Mouse (Mus musculus) CD4-positive helper T cell, adult 2 months (primary cell): ENCODE measurements at regions not wholly inside any gene's neighbourhood (a gene's known extent, or its start where the extent isn't known, plus 50 kb on each side); places are given as distances from the start of the nearest gene placed in this dataset.
A peak's percentile ranks its signal among the peaks of the same experiment; 100 is the strongest.

Experiments
- DNase-seq: peaks from one replicate; pipeline ENCODE4 v3.0.0-alpha.2; 2012; ENCODE audit warnings: low read depth, missing footprints, low spot score

DNA sequence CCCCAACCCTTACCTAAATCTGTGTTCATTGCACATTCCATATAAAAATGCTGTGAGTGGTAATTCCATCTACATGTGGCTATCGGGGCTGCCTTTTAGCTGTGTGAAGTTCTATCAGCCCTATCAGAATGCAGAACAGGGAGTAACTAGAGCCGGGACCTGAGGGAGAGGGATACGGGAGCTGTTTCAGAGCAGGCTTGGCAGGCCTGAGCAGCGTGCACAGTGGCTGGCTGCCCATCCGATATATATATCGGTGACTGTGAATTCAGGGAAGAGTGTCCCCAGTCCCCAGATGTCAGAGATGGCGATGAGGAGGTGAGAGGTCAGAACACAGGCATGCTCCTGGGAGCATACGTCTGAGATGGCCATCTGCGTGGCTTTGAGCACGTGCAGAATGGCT lies 79.0 kb downstream of the Arl4c start:
- DNase-seq = no peak

DNA sequence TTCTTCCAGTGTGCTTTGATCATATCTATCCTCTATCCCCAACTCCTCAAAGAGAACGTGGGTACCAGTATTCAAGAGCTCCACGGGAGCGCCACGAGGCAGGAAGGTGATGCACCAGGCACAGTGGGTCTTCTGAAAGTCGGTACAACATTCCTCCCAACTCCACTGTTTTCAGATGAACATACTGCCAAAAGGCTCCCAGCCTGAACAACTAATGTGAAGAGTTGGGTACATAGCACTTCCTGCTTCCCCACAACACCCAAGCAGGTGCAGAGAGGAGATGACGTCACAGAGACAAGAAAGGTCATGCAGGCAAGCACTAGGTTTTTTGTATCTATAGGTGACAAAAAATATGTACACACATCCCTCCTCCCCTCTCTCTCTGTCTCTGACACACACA lies 79.7 kb downstream of the Arl4c start:
- DNase-seq = peak; percentile 86

DNA sequence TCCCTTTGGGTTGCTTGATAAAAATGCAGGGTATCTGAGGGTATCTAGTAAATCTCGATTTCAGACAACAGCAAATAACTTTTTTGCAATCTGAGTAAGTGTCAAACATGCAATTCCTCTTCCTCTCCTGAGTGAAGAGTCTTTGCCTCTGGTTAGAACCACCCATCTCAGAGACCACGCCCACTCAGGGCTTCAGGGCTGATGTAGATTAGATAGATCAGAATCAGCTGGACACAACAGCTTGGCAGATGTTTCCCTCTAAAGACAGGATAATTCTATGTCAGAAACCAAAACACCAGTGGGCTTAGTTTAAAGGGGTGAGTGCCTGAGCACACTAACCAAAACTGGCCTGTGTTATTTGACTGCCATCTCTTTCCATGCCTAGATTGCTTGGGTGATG lies 80.8 kb downstream of the Arl4c start:
- DNase-seq = peak; percentile 47

DNA sequence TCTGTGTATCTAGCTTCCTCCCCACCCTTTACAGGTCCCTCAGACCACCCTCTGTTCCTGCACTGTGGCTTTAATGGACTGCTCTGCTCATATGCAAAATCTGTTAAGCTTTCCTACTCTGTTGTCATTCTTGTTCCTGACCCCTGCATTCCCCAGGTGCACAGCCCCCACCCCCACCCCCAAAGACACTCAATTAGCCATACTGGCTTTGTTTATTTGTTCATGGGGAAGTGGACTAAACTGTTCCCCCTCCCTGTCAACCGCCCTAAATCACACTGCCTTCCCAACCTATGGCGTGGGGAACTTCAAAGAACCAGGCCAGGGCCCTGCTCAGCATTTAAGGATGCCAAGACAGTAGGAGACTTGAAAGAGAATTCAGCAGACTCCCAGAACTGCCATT lies 89.0 kb downstream of the Arl4c start:
- DNase-seq = no peak

DNA sequence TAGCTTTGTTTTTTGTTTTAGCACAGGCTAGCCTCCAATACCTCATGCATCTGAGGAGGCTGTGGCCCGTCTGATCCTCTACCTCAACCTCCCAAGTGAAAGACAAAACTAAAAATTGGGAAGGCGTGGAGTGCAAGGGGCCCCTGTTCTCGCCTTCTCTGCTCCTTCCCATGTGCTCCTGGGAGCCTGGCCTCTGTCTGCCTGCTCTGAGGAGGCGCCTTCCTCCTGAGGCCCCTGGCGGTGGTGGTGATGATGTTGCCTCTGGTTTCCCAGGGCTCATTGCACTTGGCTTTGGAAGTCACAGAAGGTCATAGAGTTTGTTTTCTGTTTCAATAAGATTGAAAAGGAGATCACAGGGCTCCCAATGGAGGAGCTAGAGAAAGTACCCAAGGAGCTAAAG lies 90.8 kb downstream of the Arl4c start:
- DNase-seq = no peak

DNA sequence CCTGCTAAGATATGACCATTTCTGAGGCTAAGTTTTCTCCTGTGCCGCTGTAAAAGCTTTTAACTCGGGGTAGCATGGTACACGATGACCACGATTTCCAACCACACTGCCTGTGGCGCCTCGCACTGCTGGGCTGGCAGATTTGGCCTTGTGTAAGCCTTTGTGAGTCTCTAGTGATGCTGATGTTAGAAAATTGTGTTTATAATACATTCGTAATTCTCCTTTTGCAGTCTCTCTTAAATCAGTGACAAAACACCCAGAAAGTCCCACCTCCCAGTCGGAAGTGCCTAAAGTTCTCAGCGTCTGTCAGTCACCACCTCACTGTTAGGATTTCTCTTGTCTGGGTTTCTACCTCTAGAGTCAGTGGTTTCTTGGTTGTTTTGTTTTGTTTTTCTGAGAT lies 91.2 kb downstream of the Arl4c start:
- peak; percentile 40 for DNase-seq

DNA sequence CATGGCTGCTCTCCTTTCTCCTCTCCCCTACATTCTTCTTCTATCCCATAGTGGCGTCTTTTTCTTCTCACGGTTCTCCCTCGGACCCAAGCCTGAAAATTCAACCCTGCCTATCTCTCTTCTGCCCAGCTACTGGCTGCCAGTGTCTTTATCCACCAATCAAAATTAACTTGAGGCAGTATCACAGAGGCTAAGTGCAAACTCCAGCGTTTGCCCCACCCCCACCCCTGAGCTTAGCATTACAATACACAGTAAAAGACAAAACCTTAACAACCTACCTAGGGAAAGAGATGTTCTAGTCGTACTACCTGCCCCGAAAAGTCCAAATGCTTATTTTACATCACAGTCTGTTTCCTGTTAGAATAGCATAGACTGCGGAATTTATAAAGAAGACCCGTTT lies 93.2 kb downstream of the Arl4c start:
- DNase-seq = no peak

DNA sequence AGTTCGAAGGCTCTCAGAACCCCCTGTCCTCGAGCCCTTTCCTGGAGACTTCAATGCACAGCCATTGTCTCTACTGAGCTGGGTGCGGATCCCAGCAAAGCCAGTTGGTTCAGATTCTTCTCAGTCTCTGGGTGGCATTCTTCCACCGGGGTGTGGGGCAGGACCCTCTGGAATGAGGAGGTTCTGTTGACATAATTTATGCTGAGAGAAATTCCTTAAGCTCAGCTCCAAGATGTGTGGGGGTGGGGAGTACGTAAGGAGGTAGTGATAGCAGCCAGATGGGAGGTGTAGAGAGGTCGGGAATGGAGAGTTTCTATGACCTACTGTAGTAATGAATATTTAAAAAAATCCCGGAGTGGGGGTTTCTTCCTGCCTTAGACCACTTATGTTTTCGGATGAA lies 93.8 kb downstream of the Arl4c start:
- DNase-seq = no peak

DNA sequence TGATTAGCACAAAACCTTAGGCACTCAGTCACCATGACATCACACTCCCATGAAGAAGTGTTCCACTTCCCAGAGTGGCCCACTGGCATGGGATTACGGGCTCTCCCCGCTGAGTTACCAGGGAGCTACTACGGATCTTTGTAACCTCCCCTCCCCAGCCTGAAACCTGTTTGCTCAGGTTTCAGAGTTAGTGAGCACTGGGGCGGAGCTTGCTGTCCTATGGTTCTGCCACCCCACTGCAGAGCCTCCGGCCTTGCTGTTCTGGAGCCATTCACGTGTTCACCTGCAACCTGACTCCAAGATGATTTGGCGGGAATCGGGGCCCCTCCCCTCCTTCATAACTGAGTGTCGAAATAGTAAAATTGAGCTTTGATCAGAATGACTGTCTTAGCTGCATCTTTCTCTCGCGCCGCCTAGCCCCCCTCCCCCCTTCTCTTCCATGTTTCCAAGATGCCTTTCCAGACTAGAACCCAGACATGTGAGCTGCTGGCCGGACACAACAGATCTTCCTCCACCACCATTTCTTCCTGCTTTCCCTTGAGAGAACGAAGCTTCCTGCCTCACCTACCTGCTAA lies 95.8 kb upstream of the Glrp1 start:
- no peak for DNase-seq

DNA sequence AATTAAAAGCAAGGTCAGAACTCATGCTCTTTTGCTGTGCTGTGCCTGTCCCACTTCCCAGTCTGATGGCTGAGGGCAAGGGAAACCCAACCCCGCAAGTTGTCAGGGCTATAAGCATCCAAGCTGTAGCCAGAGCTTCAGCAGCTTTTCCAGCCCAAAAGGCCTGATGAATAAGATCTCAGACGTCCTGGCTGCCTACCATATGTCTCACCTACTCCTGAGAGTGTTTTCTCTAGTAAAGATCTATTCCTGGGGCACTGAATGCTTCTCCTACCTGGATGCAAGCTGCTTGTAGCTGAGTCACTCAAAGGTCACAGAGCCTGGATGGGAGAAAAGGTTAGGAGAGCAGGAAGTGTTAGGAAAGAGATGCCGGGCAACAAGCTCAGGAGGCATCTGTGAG lies 92.4 kb upstream of the Glrp1 start:
- DNase-seq = no peak

DNA sequence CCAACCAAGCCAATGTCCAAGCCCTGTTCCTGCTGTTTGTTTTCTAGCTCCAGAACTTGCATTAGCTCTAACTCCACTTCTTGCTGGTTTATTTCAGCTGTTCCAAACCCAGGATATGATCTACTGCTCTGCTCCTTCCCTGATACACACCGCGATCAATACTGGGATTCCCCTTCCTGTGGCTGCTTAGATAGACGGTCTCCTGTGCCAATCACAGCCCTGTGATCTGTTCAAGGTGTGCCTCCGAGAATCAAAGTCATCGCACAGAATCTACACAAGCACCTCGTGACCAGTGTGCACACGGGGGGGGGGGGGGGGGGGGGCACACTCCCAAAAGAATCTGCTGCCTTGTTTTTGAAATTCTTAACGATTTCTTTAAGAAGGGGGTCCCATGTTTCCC lies 91.9 kb upstream of the Glrp1 start:
- peak; percentile 53 for DNase-seq

DNA sequence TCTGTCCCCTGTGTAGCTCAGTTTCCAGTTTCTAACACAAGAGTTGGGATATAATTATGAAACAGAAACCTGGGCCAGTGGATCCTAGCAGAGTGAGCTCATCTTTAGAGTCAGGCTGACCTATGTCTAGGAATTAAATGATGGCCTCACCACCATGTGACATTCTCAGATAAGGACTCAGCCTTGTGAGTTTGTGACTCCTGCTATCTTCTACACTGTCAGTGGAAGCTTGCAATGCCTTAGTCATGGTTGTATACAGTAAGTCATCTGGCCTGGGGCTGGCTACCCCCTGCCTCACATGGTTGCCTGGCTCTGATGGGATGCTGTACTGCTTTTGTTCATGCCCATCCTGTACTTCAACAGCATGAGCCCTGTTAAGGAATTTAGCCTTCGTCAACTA lies 90.3 kb upstream of the Glrp1 start:
- no peak for DNase-seq

DNA sequence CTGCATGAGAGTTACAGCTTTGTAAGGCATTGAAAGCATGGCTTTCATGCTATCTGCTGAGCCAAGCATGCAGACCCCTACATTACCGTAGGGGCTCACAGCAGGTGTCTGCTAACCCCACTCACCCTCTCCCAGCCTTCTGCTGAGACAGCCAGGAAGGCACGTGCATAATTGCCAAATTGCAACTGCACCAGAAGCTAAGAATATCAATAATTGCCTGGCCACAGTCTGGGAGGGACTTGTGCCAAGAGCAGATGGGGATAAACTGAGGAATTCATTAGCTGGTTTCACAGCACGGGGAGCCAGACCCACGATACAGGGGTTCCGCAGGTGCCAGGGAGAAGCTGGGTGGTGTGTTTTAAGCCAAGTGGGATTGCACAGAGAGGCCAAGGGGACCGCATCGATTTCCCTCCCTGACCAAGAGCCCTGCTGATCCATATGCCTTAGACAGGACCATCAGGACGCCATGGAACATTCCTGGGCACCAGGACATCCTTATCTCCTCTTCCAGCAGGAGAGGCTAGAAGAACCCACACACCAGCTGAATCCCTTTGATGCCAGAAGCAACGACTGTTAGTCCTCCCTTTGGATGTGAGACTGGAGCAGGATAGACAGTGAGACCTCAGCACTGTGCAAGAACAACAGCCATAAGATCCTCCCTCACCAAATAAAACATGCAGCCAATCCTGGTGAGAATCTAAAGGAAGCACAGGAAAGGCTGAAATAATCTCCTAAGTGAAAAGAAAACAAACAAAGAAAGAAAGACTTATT lies 84.8 kb upstream of the Glrp1 start:
- DNase-seq = no peak

DNA sequence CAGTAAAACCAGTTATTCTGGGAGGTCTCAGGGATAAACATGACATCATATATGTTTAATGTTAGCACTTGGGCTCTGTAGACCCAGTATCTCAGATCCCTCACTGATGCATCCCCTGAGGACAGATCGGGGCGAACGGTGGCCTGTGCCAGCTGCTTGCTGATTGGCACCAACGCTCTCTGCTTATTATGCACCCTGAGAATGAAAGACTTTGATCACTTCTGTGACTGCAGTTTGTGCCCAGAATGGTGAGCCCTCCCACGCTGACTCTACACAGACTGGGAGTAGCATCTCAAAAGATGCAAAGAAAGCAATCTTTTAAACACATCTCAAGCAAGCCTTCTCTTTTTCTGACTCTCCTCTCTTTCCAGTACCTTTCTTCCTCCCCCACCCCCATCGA lies 82.2 kb upstream of the Glrp1 start:
- DNase-seq = peak; percentile 65

DNA sequence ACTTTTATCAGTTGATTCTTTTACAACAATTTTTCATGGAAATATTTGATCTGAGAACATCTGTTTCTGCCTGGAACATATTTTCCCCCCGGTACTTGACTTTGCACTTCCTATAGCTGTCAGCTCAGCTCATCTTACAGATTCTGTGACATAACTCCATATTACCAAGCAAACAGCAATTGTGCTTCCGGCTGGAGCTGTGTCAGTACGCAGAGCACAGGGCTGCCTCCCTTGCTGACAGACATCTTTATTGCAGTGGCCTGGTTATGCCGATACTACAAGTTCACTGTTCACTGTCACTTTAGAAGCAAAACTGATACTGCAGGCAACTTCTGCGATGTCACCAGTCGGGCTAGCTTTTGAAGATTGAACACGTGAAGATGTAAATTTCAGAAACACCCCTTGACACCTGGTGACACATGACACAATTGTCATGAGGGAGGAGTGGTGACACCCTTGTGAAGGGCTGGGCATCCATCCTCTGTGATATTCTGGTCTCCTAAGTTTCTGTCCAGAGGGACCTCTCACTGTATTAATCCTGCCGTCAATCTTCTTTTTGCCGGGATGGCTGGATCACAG lies 81.0 kb upstream of the Glrp1 start:
- DNase-seq = peak; percentile 71

DNA sequence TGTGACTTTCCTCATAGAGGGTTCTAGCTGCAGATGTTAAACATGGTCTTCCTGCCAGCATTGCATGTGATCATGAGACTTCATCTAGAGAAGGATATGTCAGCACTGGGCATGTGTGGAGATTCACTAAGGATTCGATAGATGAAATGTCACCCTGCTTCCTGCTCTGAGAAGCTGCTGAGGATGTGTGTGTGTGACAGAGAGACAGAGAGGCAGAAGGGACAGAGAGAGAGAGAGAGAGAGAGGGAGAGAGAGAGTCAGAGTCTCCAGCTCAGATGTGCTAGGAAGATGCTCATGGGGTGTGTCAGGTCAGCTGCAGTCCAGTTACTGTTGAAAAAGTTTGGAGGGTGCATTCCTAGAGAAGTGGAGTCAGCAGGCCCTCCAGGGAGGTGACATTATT lies 78.9 kb upstream of the Glrp1 start:
- peak; percentile 51 for DNase-seq

DNA sequence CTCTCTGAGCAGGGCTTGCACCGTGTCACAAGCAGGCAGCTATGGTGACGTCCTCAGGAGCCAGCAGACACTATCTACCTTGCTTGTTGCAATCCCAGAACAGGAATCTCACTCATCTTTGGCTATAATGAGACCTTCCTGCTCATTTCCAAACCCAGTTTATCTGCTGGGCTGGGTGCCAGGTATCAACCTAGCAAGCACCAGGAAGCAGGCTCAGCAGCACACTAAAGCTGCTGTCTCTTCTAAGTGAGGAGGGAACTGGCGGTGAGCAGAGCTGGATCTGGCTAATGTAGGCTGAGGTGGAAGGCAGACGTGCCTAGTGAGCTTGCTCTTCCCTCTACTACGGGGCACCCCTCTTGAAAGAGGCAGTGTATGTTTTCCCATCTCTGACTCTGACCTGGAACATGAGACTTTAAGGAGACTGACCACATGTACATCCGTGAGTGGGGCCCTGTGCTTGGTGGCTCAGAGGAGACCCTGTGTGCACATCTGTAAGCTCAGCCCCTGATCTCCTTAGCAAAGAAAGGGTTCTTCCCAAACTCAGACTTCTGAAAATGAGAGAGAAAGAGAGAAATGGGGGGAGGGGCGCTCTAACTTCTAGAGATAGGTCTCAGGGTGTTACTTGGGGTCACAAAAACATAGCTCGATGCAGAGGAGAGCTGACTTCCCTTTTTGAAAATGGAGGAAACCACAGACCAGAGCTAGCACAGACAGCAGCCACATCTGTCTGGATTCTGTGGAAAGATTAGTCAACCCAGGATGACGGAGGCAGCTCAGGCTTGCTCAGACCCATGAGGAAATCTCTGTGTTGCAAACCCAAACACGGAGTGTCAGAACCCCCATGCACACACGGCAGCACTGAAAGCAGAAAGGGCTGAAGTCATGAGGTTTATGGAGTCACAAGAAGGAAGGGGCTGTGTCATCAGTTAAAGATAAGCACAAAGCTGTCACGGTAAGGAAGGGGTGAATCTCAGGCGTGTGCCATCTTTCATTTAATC lies 77.3 kb upstream of the Glrp1 start:
- DNase-seq = peak; percentile 95

DNA sequence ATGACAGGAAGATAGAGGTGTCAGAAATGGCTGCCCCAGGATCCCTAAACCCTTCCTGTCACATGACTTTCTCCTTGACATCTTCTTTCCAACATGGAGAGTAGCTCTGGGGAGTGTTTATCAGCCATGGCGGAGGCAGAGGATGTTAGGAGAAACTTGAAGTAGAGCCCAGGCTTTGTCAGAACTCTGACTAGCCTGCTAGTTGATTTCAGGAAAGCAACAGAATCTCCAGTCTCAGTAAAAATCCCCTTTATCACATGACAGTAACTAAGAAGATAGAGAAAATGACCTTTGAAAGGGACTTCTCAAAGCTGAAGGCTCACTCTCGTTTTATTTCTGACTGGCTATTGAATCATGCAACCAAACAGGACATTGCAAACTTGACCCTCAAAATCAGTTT lies 76.3 kb upstream of the Glrp1 start:
- DNase-seq = peak; percentile 36

DNA sequence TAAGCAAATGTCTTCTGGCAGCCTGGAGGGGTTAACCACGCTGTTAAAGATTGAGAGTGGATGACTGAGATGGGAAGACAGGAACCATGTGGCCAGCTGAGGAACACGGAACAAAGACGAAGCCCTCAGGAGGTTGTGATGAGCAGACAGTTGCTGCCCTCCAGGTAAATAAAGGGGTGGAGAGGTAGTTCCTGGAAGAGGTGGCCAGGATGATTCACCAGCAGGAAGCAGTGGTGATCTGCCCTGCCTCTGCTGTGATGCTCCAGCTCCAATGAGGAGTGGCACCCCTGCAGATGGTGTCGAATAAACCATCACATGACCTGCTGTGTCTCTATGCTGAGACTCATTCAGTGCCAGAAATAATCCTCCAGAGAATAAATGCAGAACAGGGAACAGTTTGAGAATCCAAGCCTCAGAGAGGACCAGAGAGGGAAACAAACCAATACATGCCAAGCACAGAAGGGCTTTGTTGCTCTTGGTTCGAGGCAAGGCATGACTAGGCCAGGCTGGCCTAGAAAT lies 74.7 kb upstream of the Glrp1 start:
- DNase-seq = peak; percentile 73

DNA sequence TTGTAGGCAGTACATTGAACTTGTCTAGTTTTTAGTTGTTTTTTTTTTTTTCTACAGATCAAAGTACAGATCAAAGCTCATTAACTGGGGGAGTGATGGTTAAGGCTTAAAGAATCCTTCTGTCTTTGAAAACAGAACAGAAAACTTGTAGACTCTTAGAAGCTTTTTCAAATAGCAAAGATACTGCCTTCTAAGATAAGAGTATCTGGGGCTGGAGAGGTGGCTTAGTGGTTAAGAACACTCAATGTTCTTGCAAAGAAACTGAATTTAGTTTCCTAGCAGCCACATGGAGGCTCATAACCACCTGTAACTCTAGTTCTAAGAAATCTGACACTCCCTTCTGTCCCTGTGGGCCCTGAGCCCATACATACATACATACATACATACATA lies 68.4 kb upstream of the Glrp1 start:
- DNase-seq = peak; percentile 75

DNA sequence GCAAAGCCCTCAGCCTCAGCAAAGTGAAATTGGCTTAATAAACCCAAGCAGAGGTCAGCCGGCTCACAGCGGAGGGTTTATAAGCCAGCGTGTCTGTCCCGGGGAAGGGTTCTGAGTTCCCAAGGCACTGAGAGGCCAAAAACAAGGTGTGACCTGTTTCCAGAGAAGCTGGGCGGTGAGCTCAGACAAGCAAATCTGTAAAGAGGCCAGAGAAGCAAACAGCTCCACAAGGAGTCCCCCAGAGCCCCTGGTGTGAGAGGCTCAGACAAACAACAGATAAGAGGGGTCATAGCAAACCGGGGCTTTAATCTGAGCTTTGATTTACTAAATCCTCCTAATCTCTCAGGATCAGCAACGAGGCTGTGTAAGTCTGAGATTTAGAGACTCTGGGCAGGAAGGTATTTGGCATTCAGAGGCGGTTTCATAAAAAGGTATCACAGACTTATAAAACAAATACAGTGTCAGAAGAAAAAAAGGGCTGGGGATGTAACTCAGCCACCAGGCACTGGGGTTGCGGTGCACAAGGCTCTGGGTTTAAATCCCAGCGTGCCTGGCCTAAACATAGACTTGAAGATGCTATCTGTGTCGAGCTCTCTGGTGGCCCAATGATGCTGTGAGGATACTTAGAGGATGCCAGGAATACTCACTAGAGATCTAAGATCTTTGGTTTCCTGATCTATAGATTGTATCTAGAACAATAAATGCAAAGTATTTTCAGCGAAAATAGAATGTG lies 67.8 kb upstream of the Glrp1 start:
- peak; percentile 79 for DNase-seq
